ENCODE assay signal across 11 mouse cellular contexts in genomic region chr1:169763858-169764618, GRCm38 (mm10). TPM values are rescaled to one million over a fixed set of nuclear protein-coding genes. Genes with fewer than 3 reads are reported as not detected.
DNase-seq lines count a peak whose midpoint lies in the region; ATAC-seq and TF ChIP-seq lines count a peak whose summit lies in the region.
"Had no signal": no experiment of that assay in that cellular context is flagged by ENCODE, and none has a peak within 500 bp of the region (broad histone marks: within the 10 kb centered on the region; RNA-seq: fewer than 3 reads in every experiment).

No protein-coding gene starts in this region.

- ATAC-seq in midbrain, embryonic 11.5 days (ENCODE audit: low FRiP score) = peak; percentile 42; the same call in 1 of the 2 replicates
- ATAC-seq in forebrain, postnatal 0 days = peak; percentile 93
- peak; percentile 90 for ATAC-seq in neural tube, embryonic 15.5 days (ENCODE audit: low FRiP score)

- H3K4me2 ChIP-seq in midbrain, embryonic 11.5 days = no peak overlapping the region
- H3K4me2 ChIP-seq in forebrain, postnatal 0 days (ENCODE audit: low read depth) = no peak overlapping the region
- H3K4me2 ChIP-seq in neural tube, embryonic 15.5 days = no peak overlapping the region

- H3K9me3 ChIP-seq in midbrain, embryonic 11.5 days (ENCODE audit: control insufficient read depth, low read length) = no peaks in the 10 kb centered on the region
- H3K9me3 ChIP-seq in midbrain, embryonic 10.5 days (replicated peaks) = no peaks in the 10 kb centered on the region
- H3K9me3 ChIP-seq in forebrain, postnatal 0 days (ENCODE audit: low read length) = no peaks in the 10 kb centered on the region
- H3K9me3 ChIP-seq in neural tube, embryonic 15.5 days (replicated peaks) = no peaks in the 10 kb centered on the region

- no peaks in the 10 kb centered on the region for H3K79me2 ChIP-seq in heart, adult 2 months (replicated peaks; ENCODE audit: control insufficient read depth, insufficient read depth, low read length)

- no peaks in the 10 kb centered on the region for H3K36me3 ChIP-seq in midbrain, embryonic 11.5 days (ENCODE audit: control insufficient read depth, insufficient read depth, low read length)
- H3K36me3 ChIP-seq in midbrain, embryonic 10.5 days = no peaks in the 10 kb centered on the region
- H3K36me3 ChIP-seq in forebrain, postnatal 0 days (ENCODE audit: insufficient read depth) = no peaks in the 10 kb centered on the region
- no peaks in the 10 kb centered on the region for H3K36me3 ChIP-seq in neural tube, embryonic 15.5 days
- no peaks in the 10 kb centered on the region for H3K36me3 ChIP-seq in heart, adult 2 months (ENCODE audit: control insufficient read depth, insufficient read depth, low read length)

- no peak overlapping the region for H3K9ac ChIP-seq in midbrain, embryonic 11.5 days (ENCODE audit: low read length)
- H3K9ac ChIP-seq in forebrain, postnatal 0 days = no peak overlapping the region
- no peak overlapping the region for H3K9ac ChIP-seq in neural tube, embryonic 15.5 days (replicated peaks)
- H3K9ac ChIP-seq in heart, adult 2 months (ENCODE audit: low read depth, low read length) = no peak overlapping the region

- no peak for TF ChIP-seq CTCF in forebrain, postnatal 0 days (IDR thresholded peaks at IDR 0.05; ENCODE audit: low read depth)
- no peak for TF ChIP-seq CTCF in heart, adult 2 months (IDR thresholded peaks at IDR 0.05)

- no peak for TF ChIP-seq EP300 in heart, adult 2 months (IDR thresholded peaks at IDR 0.05; ENCODE audit: insufficient read depth, low read depth, low read length)

- intact Hi-C loops in heart, adult 2 months (cut with DNase I) = no loop called here

- TF ChIP-seq POLR2A in heart, adult 2 months (IDR thresholded peaks at IDR 0.05; ENCODE audit: insufficient read depth, low read depth, low read length) = no peak

- 86% methylated on average over 9 of the region's 9 CpGs for WGBS in midbrain, embryonic 11.5 days
- WGBS in midbrain, embryonic 10.5 days = 90% methylated on average over 9 of the region's 9 CpGs
- 42% methylated on average over 9 of the region's 9 CpGs for WGBS in forebrain, postnatal 0 days
- WGBS in neural tube, embryonic 15.5 days = 37% methylated on average over 9 of the region's 9 CpGs
- 85% methylated on average over 9 of the region's 9 CpGs for WGBS in heart, adult 2 months

- no peaks in the 10 kb centered on the region for H3K27me3 ChIP-seq in midbrain, embryonic 11.5 days (ENCODE audit: control insufficient read depth, insufficient read depth, low read length)
- no peaks in the 10 kb centered on the region for H3K27me3 ChIP-seq in midbrain, embryonic 10.5 days (ENCODE audit: low read depth, poor library complexity, severe bottlenecking)
- H3K27me3 ChIP-seq in forebrain, postnatal 0 days (ENCODE audit: insufficient read depth, low read length) = no peaks in the 10 kb centered on the region
- no peaks in the 10 kb centered on the region for H3K27me3 ChIP-seq in neural tube, embryonic 15.5 days (replicated peaks)
- H3K27me3 ChIP-seq in heart, adult 2 months (ENCODE audit: control insufficient read depth, insufficient read depth, low read length) = no peaks in the 10 kb centered on the region
- H3K27me3 ChIP-seq: megakaryocyte, embryonic 14.5 days had no signal

- DNase-seq in midbrain, embryonic 11.5 days (ENCODE audit: low spot score, missing footprints) = no peak
- no peak for DNase-seq in midbrain, embryonic 10.5 days (ENCODE audit: low spot score)
- peak; percentile 58 for DNase-seq in forebrain, postnatal 0 days
- peak; percentile 80 for DNase-seq in layer of hippocampus, adult 9-11 months
- no peak for DNase-seq in heart, adult 2 months
- DNase-seq in heart, adult 18-20 months = no peak
- no peak for DNase-seq in testis, postnatal 14 days (ENCODE audit: low spot score)
- DNase-seq: heart, adult 11 months; kidney, postnatal 25 days had no signal

- H3K27ac ChIP-seq in midbrain, embryonic 11.5 days (ENCODE audit: low read depth, low read length) = no peak overlapping the region
- H3K27ac ChIP-seq in midbrain, embryonic 10.5 days (replicated peaks) = no peak overlapping the region
- peak overlapping the region; percentile 41; the same call in 1 of the 2 replicates for H3K27ac ChIP-seq in forebrain, postnatal 0 days (ENCODE audit: low read depth, low read length)
- peak overlapping the region; percentile 54 for H3K27ac ChIP-seq in neural tube, embryonic 15.5 days (replicated peaks)
- no peak overlapping the region for H3K27ac ChIP-seq in heart, adult 2 months

- H3K4me1 ChIP-seq in midbrain, embryonic 11.5 days (ENCODE audit: control insufficient read depth, insufficient read depth, low read length) = no peaks in the 10 kb centered on the region
- no peaks in the 10 kb centered on the region for H3K4me1 ChIP-seq in midbrain, embryonic 10.5 days
- no peaks in the 10 kb centered on the region for H3K4me1 ChIP-seq in forebrain, postnatal 0 days (ENCODE audit: insufficient read depth)
- peaks cover 17% of the 10 kb centered on the region for H3K4me1 ChIP-seq in neural tube, embryonic 15.5 days
- H3K4me1 ChIP-seq in heart, adult 2 months (ENCODE audit: control insufficient read depth, insufficient read depth, low read length) = no peaks in the 10 kb centered on the region
- H3K4me1 ChIP-seq: megakaryocyte, embryonic 14.5 days had no signal

- no peak overlapping the region for H3K4me3 ChIP-seq in midbrain, embryonic 11.5 days (ENCODE audit: low read depth, low read length)
- H3K4me3 ChIP-seq in midbrain, embryonic 10.5 days = no peak overlapping the region
- H3K4me3 ChIP-seq in forebrain, postnatal 0 days (ENCODE audit: low read depth, low read length) = no peak overlapping the region
- H3K4me3 ChIP-seq in neural tube, embryonic 15.5 days (replicated peaks) = no peak overlapping the region
- no peak overlapping the region for H3K4me3 ChIP-seq in heart, adult 2 months
- H3K4me3 ChIP-seq: megakaryocyte, embryonic 14.5 days had no signal

RNA-seq across cellular contexts. Expression of gene Rgs4, which starts 16.6 kb away (rescaled TPM):
- polyA plus RNA-seq in midbrain, embryonic 11.5 days (2014; fragmentation: Nextera tagmentation; extraction: Ambion mirVana) = 24.0 and 29.7 TPM in 2 replicates
- polyA plus RNA-seq in midbrain, embryonic 10.5 days (2016; fragmentation: Nextera tagmentation; extraction: Ambion mirVana) = 5.9 and 13.8 TPM in 2 replicates
- 113 and 130 TPM in 2 replicates for total RNA-seq in forebrain, postnatal 0 days (2014; rRNA removed)
- 74.8 and 95.5 TPM in 2 replicates for polyA plus RNA-seq in forebrain, postnatal 0 days (2015; fragmentation: Nextera tagmentation; extraction: Ambion mirVana)
- polyA plus RNA-seq in neural tube, embryonic 15.5 days (2015; fragmentation: Nextera tagmentation; extraction: Ambion mirVana) = 90.4 and 99.2 TPM in 2 replicates
- 10 to 100 TPM; 12.4 to 16.1 TPM for total RNA-seq in heart, adult 2 months (2021)
- 7.3 and 19.2 TPM in 2 replicates for polyA plus RNA-seq in heart, adult 2 months (2012; rRNA removed)
- 10 to 100 TPM; 10.5 to 14.0 TPM for total RNA-seq in heart, adult 18-20 months (2021)

Comparison
In these comparisons a context has a peak if more than half of its experiments do, and no peak if none do; other contexts are left out.
1. ATAC-seq: peak in every context shown above with its lines; median percentile 93 in forebrain, postnatal 0 days; 90 in neural tube, embryonic 15.5 days; 42 in midbrain, embryonic 11.5 days.
2. DNase-seq: peak in forebrain, postnatal 0 days (single experiment) and layer of hippocampus, adult 9-11 months (single experiment); none in midbrain, embryonic 11.5 days (single experiment), midbrain, embryonic 10.5 days (single experiment), heart, adult 2 months (0 of 2), heart, adult 18-20 months (0 of 2) and testis, postnatal 14 days (single experiment).
3. H3K27ac ChIP-seq: peak in forebrain, postnatal 0 days (single experiment) and neural tube, embryonic 15.5 days (single experiment); none in midbrain, embryonic 11.5 days (single experiment), midbrain, embryonic 10.5 days (single experiment) and heart, adult 2 months (single experiment).